Mouse (Mus musculus) midbrain, postnatal 0 days (tissue): ENCODE data around the gene Atoh7. TPM values are rescaled to one million over a fixed set of nuclear protein-coding genes. Genes with fewer than 3 reads are reported as not detected.

Experiments
- ATAC-seq: fragments of 200-750 bp; cut with Nextera tagmentation; 2 replicates; pipeline ENCODE4 v1.8.0; 2017; ENCODE audit warnings: moderate number of reproducible peaks, mild to moderate bottlenecking, moderate TSS enrichment, moderate library complexity; ENCODE audit not compliant: low FRiP score
- DNase-seq: peaks from one replicate; pipeline ENCODE4 v3.0.0-alpha.2; 2015; ENCODE audit warnings: low spot score
- H3K27ac ChIP-seq: fragments of 300-500 bp; sonication (generic); 2 replicates; pipeline ENCODE4 v1.5.1; 2014; ENCODE audit warnings: low read depth, mild to moderate bottlenecking, low read length, mixed read lengths
- H3K27me3 ChIP-seq: fragments of 300-500 bp; sonication (generic); 2 replicates; pipeline ENCODE4 v1.6.1; 2014; ENCODE audit warnings: low read length, control low read depth, mixed read lengths; ENCODE audit not compliant: insufficient read depth
- H3K36me3 ChIP-seq: fragments of 300-500 bp; sonication (generic); 2 replicates; pipeline ENCODE4 v1.6.1; 2014; ENCODE audit warnings: low read length, control low read depth, mixed read lengths; ENCODE audit not compliant: insufficient read depth
- H3K4me1 ChIP-seq: fragments of 300-500 bp; sonication (generic); 2 replicates; pipeline ENCODE4 v1.6.1; 2014; ENCODE audit warnings: mild to moderate bottlenecking, control low read depth, antibody characterized with exemption, low read length, mixed read lengths; ENCODE audit not compliant: insufficient read depth
- H3K4me2 ChIP-seq: fragments of 300-500 bp; sonication (generic); 2 replicates; pipeline ENCODE4 v1.6.1; 2014; ENCODE audit warnings: low read depth, mild to moderate bottlenecking, low read length, mixed read lengths; ENCODE audit not compliant: poor library complexity, severe bottlenecking
- H3K4me3 ChIP-seq: fragments of 300-500 bp; sonication (generic); 2 replicates; pipeline ENCODE4 v1.5.1; 2014; ENCODE audit warnings: low read depth, mild to moderate bottlenecking, low read length, moderate library complexity
- H3K9ac ChIP-seq: fragments of 300-500 bp; sonication (generic); replicated peaks from 2 replicates; pipeline ENCODE4 v1.6.1; 2014; ENCODE audit warnings: mild to moderate bottlenecking, low read length, moderate library complexity, mixed read lengths; ENCODE audit not compliant: poor library complexity, severe bottlenecking
- H3K9me3 ChIP-seq: fragments of 300-500 bp; sonication (generic); 2 replicates; pipeline ENCODE4 v1.6.1; 2016; ENCODE audit warnings: low read length, control low read depth
- CTCF ChIP-seq: IDR thresholded peaks from 2 replicates; pipeline ENCODE4 v1.5.1; 2016; ENCODE audit warnings: antibody characterized with exemption, mild to moderate bottlenecking
- WGBS: fragments of 180-500 bp; shearing (Covaris S2); extraction: QIAGEN DNeasy Blood & Tissue Kit; methylation state at CpG from one replicate; pipeline ENCODE4 v1.1.7; 2014; 5-methylcytosine and 5-hydroxymethylcytosine counted together
- polyA plus RNA-seq: library from polyadenylated mRNA; unstranded; fragments of >200 nt; fragmentation: Nextera tagmentation; extraction: Ambion mirVana; gene quantifications from 2 replicates; pipeline ENCODE4 v1.2.1, GENCODE M21; 2015
- total RNA-seq: library from RNA; depleted of rRNA; stranded (reverse); fragments of >200 nt; gene quantifications from 2 replicates; pipeline ENCODE4 v1.2.3, GENCODE M21; 2014

Atoh7 gene
- total and polyA plus RNA-seq, 2 experiments from 2014 or later: 4.4 to 4.8 TPM

DNA sequence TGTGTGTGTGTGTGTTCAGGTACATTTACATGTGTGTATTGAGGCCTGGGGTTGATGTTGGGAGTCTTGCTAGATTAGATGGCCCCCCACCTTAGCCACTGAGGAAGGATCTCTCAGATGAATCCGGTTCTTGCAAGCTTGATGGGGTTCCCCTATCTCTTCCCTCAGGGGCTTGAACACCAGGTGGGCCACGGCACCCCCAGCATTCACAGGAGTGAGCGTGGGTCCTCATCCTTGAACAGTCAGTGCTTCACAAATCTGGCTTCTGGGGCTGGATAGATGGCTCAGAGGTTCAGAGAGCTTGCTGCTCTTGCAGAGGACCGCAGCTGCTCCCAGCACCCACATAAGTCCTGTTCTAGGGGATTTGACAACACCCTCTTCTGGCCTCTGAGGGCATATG, 26.7 kb downstream of the Atoh7 start:
- Histone ChIP-seq H3K4me2 (no peak overlapping the region), H3K27ac (no peak overlapping the region), H3K27me3 (no peaks in the 10 kb centered on the region), H3K9ac (no peak overlapping the region), H3K9me3 (no peaks in the 10 kb centered on the region), H3K4me3 (no peak overlapping the region), H3K36me3 (no peaks in the 10 kb centered on the region), H3K4me1 (no peaks in the 10 kb centered on the region)
- no peak for ATAC-seq
- 77% methylated on average over 4 of the region's 4 CpGs for WGBS
- no peak for DNase-seq
- no peak for TF ChIP-seq CTCF

DNA sequence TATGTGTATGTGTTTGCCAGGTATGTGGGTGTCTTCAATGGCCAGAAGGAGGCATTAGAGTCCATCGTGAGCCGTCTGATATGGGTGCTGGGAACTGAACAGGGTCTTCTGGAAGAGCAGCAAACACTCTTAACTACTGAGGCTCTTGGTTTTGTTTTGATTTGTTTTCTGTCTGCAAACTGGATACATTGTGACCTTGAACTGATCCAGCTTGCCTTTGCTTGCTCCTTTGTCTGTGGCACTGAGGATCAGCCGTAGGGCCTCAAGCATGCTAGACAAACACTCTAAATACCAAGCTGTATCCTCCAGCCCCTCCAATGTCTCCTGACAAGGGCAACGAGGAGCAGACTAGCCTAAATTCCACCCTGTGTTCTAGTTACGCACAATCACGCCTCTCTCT, 27.7 kb downstream of the Atoh7 start:
- Histone ChIP-seq H3K4me3 (no peak overlapping the region), H3K4me1 (no peaks in the 10 kb centered on the region), H3K9me3 (no peaks in the 10 kb centered on the region), H3K27me3 (no peaks in the 10 kb centered on the region), H3K27ac (no peak overlapping the region), H3K36me3 (no peaks in the 10 kb centered on the region), H3K4me2 (no peak overlapping the region), H3K9ac (no peak overlapping the region)
- DNase-seq (no peak), ATAC-seq (no peak)
- WGBS: 95% methylated on average over 6 of the region's 6 CpGs
- no peak for TF ChIP-seq CTCF

DNA sequence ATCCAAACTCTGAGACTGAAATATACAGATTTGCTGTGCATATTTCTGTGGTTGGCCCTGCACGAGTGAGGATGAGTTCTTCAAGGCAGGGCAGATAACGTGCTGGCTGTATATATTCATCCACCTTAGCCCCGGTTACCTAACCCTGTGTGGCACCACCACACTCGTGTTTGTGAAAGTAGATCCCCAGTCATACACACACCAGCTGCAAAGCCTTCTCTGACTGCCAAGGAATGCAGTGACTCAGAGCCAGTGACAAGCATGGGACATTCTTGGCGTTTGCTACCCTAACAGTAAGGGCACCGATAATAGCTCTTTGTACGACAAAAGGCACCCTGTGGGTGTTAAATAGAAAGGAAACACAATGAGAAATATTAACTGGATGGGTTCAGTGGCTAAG, 28.8 kb downstream of the Atoh7 start:
- Histone ChIP-seq H3K4me1 (no peaks in the 10 kb centered on the region), H3K27me3 (no peaks in the 10 kb centered on the region), H3K36me3 (no peaks in the 10 kb centered on the region), H3K4me3 (no peak overlapping the region), H3K9ac (no peak overlapping the region), H3K27ac (no peak overlapping the region), H3K9me3 (no peaks in the 10 kb centered on the region), H3K4me2 (no peak overlapping the region)
- WGBS: 61% methylated on average over 7 of the region's 7 CpGs
- DNase-seq (no peak), ATAC-seq (no peak)
- no peak for TF ChIP-seq CTCF

DNA sequence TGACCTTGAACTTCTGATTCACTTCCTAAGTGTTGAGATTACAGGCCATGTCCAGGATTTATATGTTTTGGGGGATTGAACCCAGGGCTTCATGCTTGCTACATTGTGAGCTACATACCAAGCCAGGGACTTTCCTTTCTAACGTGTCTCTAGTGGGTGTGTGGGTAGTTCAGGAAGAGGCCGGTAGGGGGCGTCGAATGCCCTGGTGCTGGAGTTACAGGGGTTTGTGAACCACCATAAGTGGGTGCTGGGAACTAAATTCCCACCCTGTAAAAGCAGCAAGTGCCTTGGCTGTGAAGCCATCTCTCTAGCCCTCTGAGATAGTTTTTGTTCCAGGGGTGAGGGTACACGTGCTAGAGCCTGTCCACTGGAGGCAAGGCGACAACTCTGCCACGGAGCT, 31.0 kb downstream of the Atoh7 start:
- no peak overlapping the region for H3K4me2 ChIP-seq
- ATAC-seq: no peak
- TF ChIP-seq CTCF: no peak
- no peak overlapping the region for H3K9ac ChIP-seq
- WGBS: 76% methylated on average over 7 of the region's 7 CpGs
- H3K9me3 ChIP-seq: no peaks in the 10 kb centered on the region
- H3K36me3 ChIP-seq: no peaks in the 10 kb centered on the region
- no peak overlapping the region for H3K4me3 ChIP-seq
- H3K4me1 ChIP-seq: no peaks in the 10 kb centered on the region
- H3K27ac ChIP-seq: no peak overlapping the region
- no peaks in the 10 kb centered on the region for H3K27me3 ChIP-seq
- no peak for DNase-seq

DNA sequence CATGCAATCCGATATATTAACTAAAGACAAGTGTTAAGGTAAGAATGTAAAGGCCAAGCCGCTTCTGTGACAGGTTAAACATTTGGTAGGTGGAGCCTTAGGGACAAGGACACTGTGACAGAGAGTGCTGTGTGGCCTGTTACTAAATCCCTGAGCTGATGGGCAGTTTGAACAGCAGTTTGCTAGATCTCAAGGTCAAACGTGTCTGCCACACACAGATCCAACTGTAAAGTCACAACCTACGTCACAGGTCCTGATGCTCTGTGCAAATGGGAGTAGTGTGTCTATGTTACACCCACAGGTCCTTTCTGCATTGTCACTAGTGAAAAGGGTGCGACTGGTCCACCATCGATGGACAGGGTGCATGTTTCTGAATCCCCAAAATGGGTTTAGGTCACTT, 32.9 kb downstream of the Atoh7 start:
- Histone ChIP-seq H3K9me3 (no peaks in the 10 kb centered on the region), H3K4me3 (no peak overlapping the region), H3K4me1 (no peaks in the 10 kb centered on the region), H3K4me2 (no peak overlapping the region), H3K36me3 (no peaks in the 10 kb centered on the region), H3K9ac (no peak overlapping the region), H3K27me3 (no peaks in the 10 kb centered on the region), H3K27ac (no peak overlapping the region)
- ATAC-seq (no peak), DNase-seq (no peak)
- WGBS: 89% methylated on average over 6 of the region's 6 CpGs
- TF ChIP-seq CTCF: no peak

DNA sequence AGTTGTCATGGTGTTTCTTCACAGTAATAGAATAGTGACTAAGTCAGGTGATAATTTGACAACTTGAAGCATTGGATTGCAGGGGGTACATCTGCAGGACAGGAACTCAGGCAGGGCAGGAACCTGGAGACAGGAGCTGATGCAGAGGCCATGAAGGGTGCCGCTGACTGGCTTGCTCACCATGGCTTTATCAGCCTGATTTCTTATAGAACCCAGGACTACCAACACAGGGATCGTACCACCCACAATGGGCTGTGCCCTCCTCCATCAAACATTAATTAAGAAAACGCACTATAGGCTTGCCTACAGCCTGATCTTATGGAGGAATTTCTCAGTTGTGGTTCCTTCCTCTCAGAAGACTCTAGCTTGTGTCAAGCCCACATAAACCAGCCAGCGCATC, 33.9 kb downstream of the Atoh7 start:
- Histone ChIP-seq H3K36me3 (no peaks in the 10 kb centered on the region), H3K4me3 (no peak overlapping the region), H3K27ac (no peak overlapping the region), H3K9ac (no peak overlapping the region), H3K27me3 (no peaks in the 10 kb centered on the region), H3K9me3 (no peaks in the 10 kb centered on the region), H3K4me1 (no peaks in the 10 kb centered on the region), H3K4me2 (no peak overlapping the region)
- no peak for DNase-seq
- WGBS: 87% methylated on average over 4 of the region's 4 CpGs
- no peak for ATAC-seq
- TF ChIP-seq CTCF: no peak

DNA sequence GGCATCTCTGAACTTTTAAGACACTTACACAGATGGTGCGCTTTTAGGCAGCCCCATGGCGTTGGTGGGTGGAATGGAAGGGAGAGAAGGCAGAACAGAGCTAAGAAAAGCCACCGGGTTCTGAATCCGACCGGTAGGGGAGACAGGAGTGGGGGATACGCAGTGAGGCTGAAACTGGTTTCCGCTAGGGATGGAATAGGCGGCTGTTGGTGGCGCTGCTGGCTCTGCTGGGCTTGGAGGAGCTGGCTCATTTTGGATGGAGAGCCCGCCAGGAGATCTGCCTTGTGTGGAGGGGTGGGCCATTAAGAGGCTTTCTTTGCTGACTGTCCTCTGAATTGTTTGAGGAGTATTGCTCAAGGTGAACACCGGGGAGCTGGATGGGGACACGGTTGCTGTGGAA, 36.2 kb downstream of the Atoh7 start:
- no peak overlapping the region for H3K4me2 ChIP-seq
- ATAC-seq: no peak
- no peaks in the 10 kb centered on the region for H3K9me3 ChIP-seq
- H3K4me3 ChIP-seq: no peak overlapping the region
- H3K27me3 ChIP-seq: no peaks in the 10 kb centered on the region
- no peaks in the 10 kb centered on the region for H3K4me1 ChIP-seq
- WGBS: 57% methylated on average over 12 of the region's 12 CpGs
- no peaks in the 10 kb centered on the region for H3K36me3 ChIP-seq
- no peak overlapping the region for H3K9ac ChIP-seq
- no peak for TF ChIP-seq CTCF
- no peak for DNase-seq
- H3K27ac ChIP-seq: no peak overlapping the region
